Mouse (Mus musculus): ENCODE measurements at regions not wholly inside any gene's neighbourhood (a gene's known extent, or its start where the extent isn't known, plus 50 kb on each side); places are given as distances from the start of the nearest gene placed in this dataset.
"Not testable (repeated sequence)": the region's sequence is repeated elsewhere in the genome, so short reads cannot be mapped to it uniquely, and the experiment has no call there.

GRCm38 (mm10) chr7:39654563-39655286 lies 137.2 kb downstream of the Zfp619 start:
- no peaks in the 10 kb centered on the region for H3K9me3 ChIP-seq (replicated peaks; ENCODE audit: control insufficient read depth, low read length)
- 18% methylated on average over 4 of the region's 4 CpGs for WGBS
- no peak overlapping the region for H3K4me3 ChIP-seq (ENCODE audit: low read depth, low read length)
- no peaks in the 10 kb centered on the region for H3K36me3 ChIP-seq (replicated peaks; ENCODE audit: control insufficient read depth, insufficient read depth, low read depth, low read length)
- no peaks in the 10 kb centered on the region for H3K27me3 ChIP-seq (ENCODE audit: control insufficient read depth, insufficient read depth, low read length)
- no peak overlapping the region for H3K9ac ChIP-seq (replicated peaks; ENCODE audit: low read length)
- H3K4me2 ChIP-seq (ENCODE audit: low read depth, low read length), result no peak overlapping the region
- no peak overlapping the region for H3K27ac ChIP-seq (replicated peaks; ENCODE audit: low read depth, low read length)
- DNase-seq (ENCODE audit: low spot score), result peak; percentile 16
- peak; percentile 45; the same call in 1 of the 2 replicates for ATAC-seq (replicated peaks; ENCODE audit: insufficient number of reproducible peaks, low FRiP score, low TSS enrichment, low read depth)
- no peaks in the 10 kb centered on the region for H3K4me1 ChIP-seq (ENCODE audit: control insufficient read depth, insufficient read depth, low read length)

- Histone ChIP-seq H3K4me3 (ENCODE audit: low read depth, low read length) (peak overlapping the region; percentile 30), H3K9ac (replicated peaks; ENCODE audit: low read length) (peak overlapping the region; percentile 66), H3K4me2 (ENCODE audit: low read depth, low read length) (peak overlapping the region; percentile 43)
- WGBS, result 15% methylated on average over 19 of the region's 23 CpGs
- not testable (repeated sequence) for H3K9me3 ChIP-seq (replicated peaks; ENCODE audit: control insufficient read depth, low read length); H3K27ac ChIP-seq (replicated peaks; ENCODE audit: low read depth, low read length); H3K27me3 ChIP-seq (ENCODE audit: control insufficient read depth, insufficient read depth, low read length); H3K4me1 ChIP-seq (ENCODE audit: control insufficient read depth, insufficient read depth, low read length); H3K36me3 ChIP-seq (replicated peaks; ENCODE audit: control insufficient read depth, insufficient read depth, low read depth, low read length)
- peak; percentile 71 for ATAC-seq (replicated peaks; ENCODE audit: insufficient number of reproducible peaks, low FRiP score, low TSS enrichment, low read depth)
- peak; percentile 46 for DNase-seq (ENCODE audit: low spot score)
These were observed 137.7 kb downstream of the Zfp619 start for GRCm38 (mm10) chr7:39655287-39655652.

GRCm38 (mm10) chr7:39655709-39656397 lies 138.3 kb downstream of the Zfp619 start:
- no peaks in the 10 kb centered on the region for H3K4me1 ChIP-seq (ENCODE audit: control insufficient read depth, insufficient read depth, low read length)
- 0 out of 2 replicates have a peak, but pooled peaks have one; percentile 52 for ATAC-seq (replicated peaks; ENCODE audit: insufficient number of reproducible peaks, low FRiP score, low TSS enrichment, low read depth)
- H3K27ac ChIP-seq (replicated peaks; ENCODE audit: low read depth, low read length), result no peak overlapping the region

GRCm38 (mm10) chr7:39659597-39659996 lies 142.0 kb downstream of the Zfp619 start:
- H3K27ac ChIP-seq (replicated peaks; ENCODE audit: low read depth, low read length), result no peak overlapping the region
- no peaks in the 10 kb centered on the region for H3K36me3 ChIP-seq (replicated peaks; ENCODE audit: control insufficient read depth, insufficient read depth, low read depth, low read length)
- ATAC-seq (replicated peaks; ENCODE audit: insufficient number of reproducible peaks, low FRiP score, low TSS enrichment, low read depth) (no peak), DNase-seq (ENCODE audit: low spot score) (no peak)
- no peak overlapping the region for H3K4me3 ChIP-seq (ENCODE audit: low read depth, low read length)
- no peak overlapping the region for H3K4me2 ChIP-seq (ENCODE audit: low read depth, low read length)
- no peaks in the 10 kb centered on the region for H3K9me3 ChIP-seq (replicated peaks; ENCODE audit: control insufficient read depth, low read length)
- H3K9ac ChIP-seq (replicated peaks; ENCODE audit: low read length), result no peak overlapping the region
- 37% methylated on average over 5 of the region's 5 CpGs for WGBS
- H3K27me3 ChIP-seq (ENCODE audit: control insufficient read depth, insufficient read depth, low read length), result no peaks in the 10 kb centered on the region
- no peaks in the 10 kb centered on the region for H3K4me1 ChIP-seq (ENCODE audit: control insufficient read depth, insufficient read depth, low read length)

More at GRCm38 (mm10) chr7:39655709-39656397, 138.3 kb downstream of the Zfp619 start:
- Histone ChIP-seq H3K36me3 (replicated peaks; ENCODE audit: control insufficient read depth, insufficient read depth, low read depth, low read length) (no peaks in the 10 kb centered on the region), H3K9me3 (replicated peaks; ENCODE audit: control insufficient read depth, low read length) (no peaks in the 10 kb centered on the region), H3K9ac (replicated peaks; ENCODE audit: low read length) (peak overlapping the region; percentile 66), H3K27me3 (ENCODE audit: control insufficient read depth, insufficient read depth, low read length) (no peaks in the 10 kb centered on the region), H3K4me2 (ENCODE audit: low read depth, low read length) (peak overlapping the region; percentile 43), H3K4me3 (ENCODE audit: low read depth, low read length) (peak overlapping the region; percentile 30)
- peak; percentile 5 for DNase-seq (ENCODE audit: low spot score)
- 39% methylated on average over 13 of the region's 13 CpGs for whole genome bisulfite sequencing

GRCm38 (mm10) chr7:39675124-39675846 lies 157.7 kb downstream of the Zfp619 start:
- Histone ChIP-seq H3K9me3 (replicated peaks; ENCODE audit: control insufficient read depth, low read length) (no peaks in the 10 kb centered on the region), H3K9ac (replicated peaks; ENCODE audit: low read length) (no peak overlapping the region), H3K4me2 (ENCODE audit: low read depth, low read length) (no peak overlapping the region), H3K27ac (replicated peaks; ENCODE audit: low read depth, low read length) (no peak overlapping the region), H3K4me1 (ENCODE audit: control insufficient read depth, insufficient read depth, low read length) (no peaks in the 10 kb centered on the region), H3K27me3 (ENCODE audit: control insufficient read depth, insufficient read depth, low read length) (no peaks in the 10 kb centered on the region), H3K36me3 (replicated peaks; ENCODE audit: control insufficient read depth, insufficient read depth, low read depth, low read length) (no peaks in the 10 kb centered on the region), H3K4me3 (ENCODE audit: low read depth, low read length) (no peak overlapping the region)
- ATAC-seq (replicated peaks; ENCODE audit: insufficient number of reproducible peaks, low FRiP score, low TSS enrichment, low read depth), result no peak
- WGBS, result 83% methylated on average over 8 of the region's 8 CpGs
- DNase-seq (ENCODE audit: low spot score), result no peak

- Histone ChIP-seq H3K27ac (replicated peaks; ENCODE audit: low read depth, low read length) (no peak overlapping the region), H3K4me3 (ENCODE audit: low read depth, low read length) (no peak overlapping the region), H3K9me3 (replicated peaks; ENCODE audit: control insufficient read depth, low read length) (no peaks in the 10 kb centered on the region), H3K36me3 (replicated peaks; ENCODE audit: control insufficient read depth, insufficient read depth, low read depth, low read length) (no peaks in the 10 kb centered on the region), H3K4me1 (ENCODE audit: control insufficient read depth, insufficient read depth, low read length) (no peaks in the 10 kb centered on the region), H3K4me2 (ENCODE audit: low read depth, low read length) (no peak overlapping the region), H3K9ac (replicated peaks; ENCODE audit: low read length) (no peak overlapping the region), H3K27me3 (ENCODE audit: control insufficient read depth, insufficient read depth, low read length) (no peaks in the 10 kb centered on the region)
- 90% methylated on average over 1 of the region's 1 CpGs for WGBS
- DNase-seq (ENCODE audit: low spot score), result no peak
- ATAC-seq (replicated peaks; ENCODE audit: insufficient number of reproducible peaks, low FRiP score, low TSS enrichment, low read depth), result no peak
These were observed 158.3 kb downstream of the Zfp619 start for GRCm38 (mm10) chr7:39675847-39676238.

- ATAC-seq (replicated peaks; ENCODE audit: insufficient number of reproducible peaks, low FRiP score, low TSS enrichment, low read depth) (no peak), DNase-seq (ENCODE audit: low spot score) (no peak)
- H3K4me1 ChIP-seq (ENCODE audit: control insufficient read depth, insufficient read depth, low read length), result no peaks in the 10 kb centered on the region
- WGBS, result 55% methylated on average over 2 of the region's 2 CpGs
- no peak overlapping the region for H3K27ac ChIP-seq (replicated peaks; ENCODE audit: low read depth, low read length)
- no peaks in the 10 kb centered on the region for H3K9me3 ChIP-seq (replicated peaks; ENCODE audit: control insufficient read depth, low read length)
- no peaks in the 10 kb centered on the region for H3K27me3 ChIP-seq (ENCODE audit: control insufficient read depth, insufficient read depth, low read length)
- no peak overlapping the region for H3K9ac ChIP-seq (replicated peaks; ENCODE audit: low read length)
- no peak overlapping the region for H3K4me2 ChIP-seq (ENCODE audit: low read depth, low read length)
- no peaks in the 10 kb centered on the region for H3K36me3 ChIP-seq (replicated peaks; ENCODE audit: control insufficient read depth, insufficient read depth, low read depth, low read length)
- no peak overlapping the region for H3K4me3 ChIP-seq (ENCODE audit: low read depth, low read length)
These were observed 162.8 kb downstream of the Zfp619 start for GRCm38 (mm10) chr7:39680411-39680810.

- ATAC-seq (replicated peaks; ENCODE audit: insufficient number of reproducible peaks, low FRiP score, low TSS enrichment, low read depth), result no peak
- no peaks in the 10 kb centered on the region for H3K27me3 ChIP-seq (ENCODE audit: control insufficient read depth, insufficient read depth, low read length)
- 81% methylated on average over 2 of the region's 2 CpGs for WGBS
- no peak overlapping the region for H3K4me3 ChIP-seq (ENCODE audit: low read depth, low read length)
- H3K9ac ChIP-seq (replicated peaks; ENCODE audit: low read length), result no peak overlapping the region
- H3K36me3 ChIP-seq (replicated peaks; ENCODE audit: control insufficient read depth, insufficient read depth, low read depth, low read length), result no peaks in the 10 kb centered on the region
- no peaks in the 10 kb centered on the region for H3K4me1 ChIP-seq (ENCODE audit: control insufficient read depth, insufficient read depth, low read length)
- no peak overlapping the region for H3K4me2 ChIP-seq (ENCODE audit: low read depth, low read length)
- no peak overlapping the region for H3K27ac ChIP-seq (replicated peaks; ENCODE audit: low read depth, low read length)
- DNase-seq (ENCODE audit: low spot score), result no peak
- no peaks in the 10 kb centered on the region for H3K9me3 ChIP-seq (replicated peaks; ENCODE audit: control insufficient read depth, low read length)
These were observed 179.0 kb downstream of the Zfp619 start for GRCm38 (mm10) chr7:39696589-39696988.
